Mouse (Mus musculus) intestine, embryonic 14.5 days (tissue): ENCODE measurements around the gene Hoxa3. TPM values are rescaled to one million over a fixed set of nuclear protein-coding genes. Genes with fewer than 3 reads are reported as not detected.

Experiments
- ATAC-seq: fragments of 200-750 bp; cut with Nextera tagmentation; replicated peaks from 2 replicates; pipeline ENCODE4 v1.8.0; 2017; ENCODE audit warnings: low read depth, moderate number of reproducible peaks, moderate TSS enrichment, moderate library complexity; ENCODE audit not compliant: low FRiP score, low TSS enrichment
- DNase-seq: peaks from one replicate; pipeline ENCODE4 v3.0.0-alpha.2; 2018; ENCODE audit warnings: low spot score
- H3K27ac ChIP-seq: fragments of 300-500 bp; sonication (generic); 2 replicates; pipeline ENCODE4 v1.5.1; 2014; ENCODE audit warnings: low read depth, mild to moderate bottlenecking, control low read depth
- H3K27me3 ChIP-seq: fragments of 300-500 bp; sonication (generic); replicated peaks from 2 replicates; pipeline ENCODE4 v1.6.1; 2014; ENCODE audit warnings: low read length, control low read depth; ENCODE audit not compliant: control insufficient read depth, insufficient read depth
- H3K36me3 ChIP-seq: fragments of 300-500 bp; sonication (generic); 2 replicates; pipeline ENCODE4 v1.6.1; 2014; ENCODE audit warnings: low read length, control low read depth; ENCODE audit not compliant: control insufficient read depth, insufficient read depth
- H3K4me1 ChIP-seq: fragments of 300-500 bp; sonication (generic); replicated peaks from 2 replicates; pipeline ENCODE4 v1.6.1; 2014; ENCODE audit warnings: low read length, control low read depth, mixed read lengths; ENCODE audit not compliant: control insufficient read depth, insufficient read depth
- H3K4me2 ChIP-seq: fragments of 300-500 bp; sonication (generic); 2 replicates; pipeline ENCODE4 v1.6.1; 2014; ENCODE audit warnings: low read length
- H3K4me3 ChIP-seq: fragments of 300-500 bp; sonication (generic); 2 replicates; pipeline ENCODE4 v1.5.1; 2014; ENCODE audit warnings: low read depth, low read length, control low read depth, mixed read lengths
- H3K9ac ChIP-seq: fragments of 300-500 bp; sonication (generic); 2 replicates; pipeline ENCODE4 v1.6.1; 2014; ENCODE audit warnings: mild to moderate bottlenecking, low read length
- H3K9me3 ChIP-seq: fragments of 300-500 bp; sonication (generic); 2 replicates; pipeline ENCODE4 v1.6.1; 2016; ENCODE audit warnings: low read length, control low read depth; ENCODE audit not compliant: control insufficient read depth
- WGBS: fragments of 180-500 bp; shearing (Covaris S2); extraction: QIAGEN DNeasy Blood & Tissue Kit; methylation state at CpG from one replicate; pipeline ENCODE4 v1.1.7; 2014; 5-methylcytosine and 5-hydroxymethylcytosine counted together
- polyA plus RNA-seq: library from polyadenylated mRNA; unstranded; fragments of >200 nt; fragmentation: Nextera tagmentation; extraction: Ambion mirVana; gene quantifications from 2 replicates; pipeline ENCODE4 v1.2.1, GENCODE M21; 2014

Hoxa3 gene
- polyA plus RNA-seq, 1 experiment from 2014 or later = 9.7 TPM

DNA sequence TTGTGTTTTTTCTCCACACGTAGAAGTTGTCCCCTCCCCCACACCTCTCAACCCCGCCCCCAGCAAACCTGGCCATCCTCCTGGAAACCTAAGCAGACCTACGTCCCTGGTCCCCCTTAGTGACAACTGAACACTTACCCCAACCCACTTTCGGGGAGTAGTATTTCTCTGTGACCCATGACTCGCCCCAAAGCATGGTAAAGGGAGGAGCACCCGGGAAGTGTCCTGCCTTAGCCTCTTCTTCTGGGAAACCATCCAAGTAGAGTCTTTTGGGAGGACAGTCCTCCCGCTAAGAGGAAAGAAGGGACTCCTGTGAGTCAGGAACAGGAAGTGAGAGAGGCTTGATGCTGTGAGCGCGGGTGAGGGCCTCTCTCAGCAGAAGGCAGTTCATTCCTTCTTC is 53.2 kb downstream of the Hoxa3 start:
- Histone ChIP-seq H3K9me3 (no peaks in the 10 kb centered on the region), H3K4me1 (peaks cover 38% of the 10 kb centered on the region), H3K27ac (peak overlapping the region; percentile 93), H3K36me3 (peaks cover 4% of the 10 kb centered on the region; the same call in 1 of the 2 replicates), H3K4me2 (peak overlapping the region; percentile 70), H3K9ac (peak overlapping the region; percentile 87), H3K4me3 (peak overlapping the region; percentile 59), H3K27me3 (peaks cover 27% of the 10 kb centered on the region)
- DNase-seq = peak; percentile 70
- no peak for ATAC-seq
- WGBS = 9% methylated on average over 9 of the region's 9 CpGs

- Histone ChIP-seq H3K4me2 (peak overlapping the region; percentile 70), H3K4me1 (peaks cover 35% of the 10 kb centered on the region), H3K9ac (peak overlapping the region; percentile 87), H3K27me3 (peaks cover 34% of the 10 kb centered on the region), H3K4me3 (peak overlapping the region; percentile 59), H3K36me3 (peaks cover 4% of the 10 kb centered on the region; the same call in 1 of the 2 replicates), H3K9me3 (no peaks in the 10 kb centered on the region), H3K27ac (peak overlapping the region; percentile 93)
- 10% methylated on average over 12 of the region's 12 CpGs for WGBS
- ATAC-seq = 0 out of 2 replicates have a peak, but pooled peaks have one; percentile 1
- no peak for DNase-seq
Measured at GRCm38 (mm10) chr6:52159164-52159761, 53.9 kb downstream of the Hoxa3 start.

DNA sequence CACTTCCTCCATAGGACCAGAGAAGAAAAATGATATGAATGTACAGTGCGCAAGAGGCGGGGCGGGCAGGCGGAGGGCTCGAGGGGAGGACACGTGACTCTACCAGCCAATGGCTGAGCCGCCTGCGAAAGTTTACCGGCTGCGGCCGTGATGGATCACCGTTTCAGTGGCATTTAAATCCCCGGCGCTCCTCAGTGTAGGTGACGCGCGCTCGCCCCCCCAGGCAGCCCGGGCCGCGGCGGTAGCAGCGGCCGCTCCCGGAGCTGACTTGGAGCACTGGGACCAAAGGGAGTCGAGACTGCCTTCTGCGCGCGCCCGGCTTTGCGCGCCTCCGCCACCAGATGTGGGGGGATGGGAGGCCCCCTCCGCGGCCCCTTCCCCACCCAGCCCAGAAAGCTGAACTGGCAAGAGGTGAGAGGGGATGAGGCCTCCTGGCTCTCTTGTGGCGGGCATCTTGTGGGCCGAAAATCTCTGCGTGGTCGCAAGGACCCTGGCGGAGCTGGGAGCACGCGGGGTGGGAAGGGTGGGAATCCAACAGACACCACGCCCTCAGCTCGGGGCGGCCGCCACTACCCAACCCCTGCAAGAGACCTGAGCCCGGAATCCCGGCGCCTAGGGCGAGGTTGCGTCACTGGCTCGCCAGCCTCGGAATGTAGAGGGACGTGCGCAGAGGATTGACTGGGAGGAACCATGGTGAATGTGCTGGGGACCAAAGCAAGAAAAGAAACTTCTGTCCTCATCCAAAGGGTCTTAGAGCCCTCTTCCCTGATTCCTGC is 54.7 kb downstream of the Hoxa3 start, which contains the start of gene Hoxa1:
TSS of gene Hoxa1 (minus strand) at position 42 of the 776 bp plus-strand sequence.
- Histone ChIP-seq H3K27ac (peak within 1 kb of the TSS; percentile 93), H3K36me3 (peaks cover 4% of the 10 kb centered on the region; the same call in 1 of the 2 replicates), H3K27me3 (peaks cover 42% of the 10 kb centered on the region), H3K4me3 (peak within 1 kb of the TSS; percentile 59), H3K4me1 (peaks cover 35% of the 10 kb centered on the region), H3K9ac (peak within 1 kb of the TSS; percentile 87), H3K9me3 (no peaks in the 10 kb centered on the region), H3K4me2 (peak within 1 kb of the TSS; percentile 70)
- WGBS = under 1% methylated on average over 54 of the region's 55 CpGs
- DNase-seq = peak; percentile 92
- peak; percentile 86 for ATAC-seq

DNA sequence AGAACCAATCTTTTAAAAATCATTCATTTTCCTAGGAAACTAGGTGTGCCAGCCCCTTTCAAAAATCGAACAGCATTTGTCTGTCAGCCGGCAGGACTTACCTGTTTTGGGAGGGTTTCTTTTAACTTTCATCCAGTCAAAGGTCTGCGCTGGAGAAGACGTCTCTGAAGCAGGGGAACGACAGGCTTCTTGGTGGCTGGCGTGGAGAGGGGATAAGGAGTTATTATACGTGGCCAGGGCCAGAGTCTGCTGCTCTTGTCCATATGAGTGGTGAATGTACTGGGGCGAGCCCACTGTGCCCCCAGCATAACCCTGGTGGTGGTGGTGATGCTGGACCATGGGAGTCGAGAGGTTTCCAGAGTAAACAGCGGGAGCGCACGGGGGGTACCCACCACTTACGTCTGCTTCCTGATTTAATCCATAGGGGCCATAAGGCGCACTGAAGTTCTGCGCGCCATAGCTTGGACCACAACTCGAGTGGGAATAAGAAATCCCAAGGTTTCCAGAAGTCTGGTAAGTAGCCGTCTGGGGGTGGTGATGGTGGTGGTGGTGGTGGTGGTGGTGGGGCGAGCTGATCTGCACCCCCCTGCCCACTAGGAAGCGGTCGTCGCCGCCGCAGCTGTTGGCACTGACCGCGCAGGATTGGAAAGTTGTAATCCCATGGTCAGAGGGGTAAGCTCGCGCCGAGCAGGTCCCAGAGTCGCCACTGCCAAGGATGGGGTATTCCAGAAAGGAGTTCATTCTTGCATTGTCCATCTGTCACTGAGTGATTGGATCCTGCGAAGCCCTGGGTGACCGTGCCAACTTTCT is 55.5 kb downstream of the Hoxa3 start:
- H3K27ac ChIP-seq = no peak overlapping the region
- peaks cover 47% of the 10 kb centered on the region for H3K27me3 ChIP-seq
- H3K36me3 ChIP-seq = peaks cover under 1% of the 10 kb centered on the region; the same call in 1 of the 2 replicates
- ATAC-seq (no peak; the same call in 1 of the 2 replicates), DNase-seq (peak; percentile 68)
- H3K4me1 ChIP-seq = peaks cover 38% of the 10 kb centered on the region
- WGBS = 1% methylated on average over 32 of the region's 32 CpGs
- H3K9me3 ChIP-seq = no peaks in the 10 kb centered on the region
- H3K9ac ChIP-seq = peak overlapping the region; percentile 11
- peak overlapping the region; percentile 70 for H3K4me2 ChIP-seq
- peak overlapping the region; percentile 59 for H3K4me3 ChIP-seq

- H3K27me3 ChIP-seq = peaks cover 50% of the 10 kb centered on the region
- no peak overlapping the region for H3K9ac ChIP-seq
- peaks cover 34% of the 10 kb centered on the region for H3K4me1 ChIP-seq
- H3K4me2 ChIP-seq = peak overlapping the region; percentile 70
- ATAC-seq (no peak), DNase-seq (peak; percentile 59)
- no peaks in the 10 kb centered on the region for H3K9me3 ChIP-seq
- H3K27ac ChIP-seq = no peak overlapping the region
- H3K36me3 ChIP-seq = no peaks in the 10 kb centered on the region
- 18% methylated on average over 20 of the region's 20 CpGs for WGBS
- H3K4me3 ChIP-seq = peak overlapping the region; percentile 59
Measured at GRCm38 (mm10) chr6:52156551-52157200, 56.5 kb downstream of the Hoxa3 start.

GRCm38 (mm10) chr6:52155471-52155870 is 57.7 kb downstream of the Hoxa3 start:
- DNase-seq (peak; percentile 27), ATAC-seq (no peak)
- no peak overlapping the region for H3K9ac ChIP-seq
- no peak overlapping the region for H3K4me3 ChIP-seq
- no peak overlapping the region for H3K27ac ChIP-seq
- peaks cover 50% of the 10 kb centered on the region for H3K27me3 ChIP-seq
- WGBS = 70% methylated on average over 3 of the region's 3 CpGs
- H3K9me3 ChIP-seq = no peaks in the 10 kb centered on the region
- H3K4me1 ChIP-seq = peaks cover 31% of the 10 kb centered on the region
- no peaks in the 10 kb centered on the region for H3K36me3 ChIP-seq
- no peak overlapping the region for H3K4me2 ChIP-seq

- H3K9me3 ChIP-seq = no peaks in the 10 kb centered on the region
- no peak overlapping the region for H3K9ac ChIP-seq
- WGBS = 64% methylated on average over 5 of the region's 5 CpGs
- DNase-seq = no peak
- H3K4me3 ChIP-seq = no peak overlapping the region
- no peak for ATAC-seq
- no peak overlapping the region for H3K4me2 ChIP-seq
- no peak overlapping the region for H3K27ac ChIP-seq
- H3K4me1 ChIP-seq = peaks cover 21% of the 10 kb centered on the region
- peaks cover 56% of the 10 kb centered on the region for H3K27me3 ChIP-seq
- H3K36me3 ChIP-seq = no peaks in the 10 kb centered on the region
Measured at GRCm38 (mm10) chr6:52154044-52154443, 59.1 kb downstream of the Hoxa3 start.

DNA sequence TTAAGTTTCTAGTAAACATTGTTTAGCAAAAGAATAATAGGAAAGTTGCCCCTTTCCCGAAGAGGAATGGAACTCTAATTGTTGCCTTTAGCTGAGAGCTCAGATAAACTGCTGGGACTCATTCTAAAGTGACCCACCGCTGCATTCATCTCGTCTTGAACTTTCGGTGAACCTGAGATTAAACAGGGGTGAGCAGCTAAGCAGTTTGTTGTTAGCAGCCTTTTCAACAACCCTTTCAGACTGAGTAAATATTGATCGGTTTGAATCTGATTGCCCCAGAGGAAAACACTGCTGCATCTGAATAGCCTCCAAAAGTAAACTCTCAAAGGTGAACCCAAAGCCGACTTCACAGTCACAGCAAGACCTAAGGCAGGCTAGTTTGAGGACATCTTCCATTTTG is 59.9 kb downstream of the Hoxa3 start:
- H3K4me1 ChIP-seq = peaks cover 21% of the 10 kb centered on the region
- H3K9ac ChIP-seq = no peak overlapping the region
- H3K4me3 ChIP-seq = no peak overlapping the region
- WGBS = 13% methylated on average over 6 of the region's 6 CpGs
- DNase-seq (no peak), ATAC-seq (no peak)
- no peaks in the 10 kb centered on the region for H3K36me3 ChIP-seq
- no peak overlapping the region for H3K27ac ChIP-seq
- H3K27me3 ChIP-seq = peaks cover 56% of the 10 kb centered on the region
- H3K9me3 ChIP-seq = no peaks in the 10 kb centered on the region
- H3K4me2 ChIP-seq = no peak overlapping the region
